Mouse (Mus musculus): ENCODE results near the gene Tcf21. TPM values are rescaled to one million over a fixed set of nuclear protein-coding genes. Genes with fewer than 3 reads are reported as not detected.

Gene Tcf21
- polyA plus RNA-seq, 1 experiment from 2014 or later, result 3.0 TPM

Other genes with a start within 250 kb of the Tcf21 start
- gene Slc2a12, start 175.2 kb downstream of the Tcf21 start, polyA plus RNA-seq (2015; fragmentation: Nextera tagmentation; extraction: Ambion mirVana), result 3.7 and 3.8 TPM in 2 replicates
- 58.2 and 59.4 TPM in 2 replicates for gene Tbpl1, start 88.2 kb downstream of the Tcf21 start, polyA plus RNA-seq (2015; fragmentation: Nextera tagmentation; extraction: Ambion mirVana)